ENCODE assay signal across 10 mouse cellular contexts in the genomic region with DNA sequence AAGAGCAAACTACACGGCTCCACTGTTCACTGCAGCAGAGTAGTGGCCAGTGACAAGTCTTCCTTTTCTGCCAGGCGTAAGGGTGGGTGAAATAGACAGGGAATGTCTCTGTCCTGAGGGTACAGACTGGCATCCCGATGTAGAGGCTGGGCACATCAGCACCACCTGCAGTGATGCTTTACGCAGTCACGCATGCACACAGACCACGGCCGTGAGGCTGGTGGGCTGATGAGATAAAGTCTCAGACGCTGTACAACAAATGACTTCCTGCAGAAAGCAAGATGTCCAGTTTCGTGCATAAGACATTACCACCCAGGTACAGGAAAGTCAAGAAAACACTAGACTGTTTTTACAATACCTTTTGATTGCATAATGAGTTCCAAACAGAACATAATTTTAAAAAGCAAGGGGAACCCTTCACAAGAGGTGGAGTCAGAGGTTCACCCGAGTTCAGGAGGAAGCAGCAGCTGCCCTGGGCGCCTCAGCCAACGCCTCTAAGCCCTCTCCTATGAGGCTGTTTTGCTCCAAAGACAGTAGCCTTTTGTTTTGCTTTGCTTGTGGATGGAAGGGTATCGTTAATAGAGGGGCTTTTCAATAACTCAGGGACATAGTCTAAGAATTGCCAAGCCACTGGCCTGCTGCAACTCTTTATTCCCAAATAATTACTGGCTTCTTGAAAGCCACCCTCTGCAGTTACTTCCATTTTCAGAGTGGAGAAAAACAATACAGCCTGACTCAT. TPM values are rescaled to one million over a fixed set of nuclear protein-coding genes. Genes with fewer than 3 reads are reported as not detected.
A peak's percentile ranks its signal among the peaks of the same experiment; 100 is the strongest.
DNase-seq lines count a peak whose midpoint lies in the region; ATAC-seq and TF ChIP-seq lines count a peak whose summit lies in the region.
"Had no signal": no experiment of that assay in that cellular context is flagged by ENCODE, and none has a peak within 500 bp of the region (broad histone marks: within the 10 kb centered on the region; RNA-seq: fewer than 3 reads in every experiment).

No protein-coding gene starts in this region.

- no peak for TF ChIP-seq POLR2A in myocyte (IDR thresholded peaks at IDR 0.05; ENCODE audit: insufficient read length, low read depth)

- peak overlapping the region; percentile 19; the same call in 1 of the 2 replicates for H3K27ac ChIP-seq in liver, embryonic 13.5 days
- no peak overlapping the region for H3K27ac ChIP-seq in liver, embryonic 11.5 days (ENCODE audit: low read depth, low read length)
- H3K27ac ChIP-seq in embryonic facial prominence, embryonic 10.5 days (replicated peaks): 0 out of 2 replicates have a peak overlapping the region, but pooled peaks have one; percentile 26

- no peak overlapping the region for H3K4me2 ChIP-seq in liver, embryonic 13.5 days
- H3K4me2 ChIP-seq in liver, embryonic 11.5 days: no peak overlapping the region
- H3K4me2 ChIP-seq in myocyte (ENCODE audit: low read depth): peak overlapping the region; percentile 68

- no peak overlapping the region for H3K9ac ChIP-seq in liver, embryonic 13.5 days
- H3K9ac ChIP-seq in liver, embryonic 11.5 days (ENCODE audit: low read depth, low read length): no peak overlapping the region

- no peak overlapping the region for H3ac ChIP-seq in myocyte (ENCODE audit: control insufficient read depth, insufficient read length)

- no peak overlapping the region for H3K4me3 ChIP-seq in liver, embryonic 13.5 days (replicated peaks)
- H3K4me3 ChIP-seq in liver, embryonic 11.5 days (ENCODE audit: low read depth, low read length): no peak overlapping the region
- no peak overlapping the region for H3K4me3 ChIP-seq in embryonic facial prominence, embryonic 10.5 days
- H3K4me3 ChIP-seq in myocyte: no peak overlapping the region

- no peaks in the 10 kb centered on the region for H3K27me3 ChIP-seq in liver, embryonic 13.5 days
- H3K27me3 ChIP-seq in liver, embryonic 11.5 days (replicated peaks; ENCODE audit: control insufficient read depth, insufficient read depth, low read length): no peaks in the 10 kb centered on the region
- H3K27me3 ChIP-seq in embryonic facial prominence, embryonic 10.5 days (replicated peaks; ENCODE audit: low read depth, poor library complexity, severe bottlenecking): no peaks in the 10 kb centered on the region
- no peaks in the 10 kb centered on the region for H3K27me3 ChIP-seq in myocyte (ENCODE audit: control insufficient read depth, insufficient read depth, insufficient read length)
- H3K27me3 ChIP-seq: Patski had no signal

- DNase-seq in liver, embryonic 13.5 days: no peak
- no peak for DNase-seq in liver, embryonic 11.5 days (ENCODE audit: low spot score)
- DNase-seq in embryonic facial prominence, embryonic 10.5 days (ENCODE audit: low spot score): no peak
- peak; percentile 49 for DNase-seq in induced T-regulatory cell, adult 2 months (ENCODE audit: low read depth)
- no peak for DNase-seq in embryo, embryonic 10.5 days (ENCODE audit: low spot score)
- DNase-seq in MN1 (ENCODE audit: low spot score): no peak
- DNase-seq in left cerebral cortex, adult 11 months (ENCODE audit: low spot score): no peak
- DNase-seq: cerebellum, postnatal 10 days had no signal

- H3K9me3 ChIP-seq in liver, embryonic 13.5 days (replicated peaks): no peaks in the 10 kb centered on the region
- H3K9me3 ChIP-seq in liver, embryonic 11.5 days (ENCODE audit: control insufficient read depth, low read length): no peaks in the 10 kb centered on the region
- H3K9me3 ChIP-seq in embryonic facial prominence, embryonic 10.5 days: no peaks in the 10 kb centered on the region

- H3K36me3 ChIP-seq in liver, embryonic 13.5 days: peaks cover 4% of the 10 kb centered on the region; the same call in 1 of the 2 replicates
- H3K36me3 ChIP-seq in liver, embryonic 11.5 days (ENCODE audit: control insufficient read depth, insufficient read depth, low read length): no peaks in the 10 kb centered on the region
- no peaks in the 10 kb centered on the region for H3K36me3 ChIP-seq in embryonic facial prominence, embryonic 10.5 days (replicated peaks)
- no peaks in the 10 kb centered on the region for H3K36me3 ChIP-seq in myocyte (ENCODE audit: control insufficient read depth, insufficient read depth)

- H3K4me1 ChIP-seq in liver, embryonic 13.5 days (replicated peaks): peaks cover 42% of the 10 kb centered on the region
- H3K4me1 ChIP-seq in liver, embryonic 11.5 days (replicated peaks; ENCODE audit: control insufficient read depth, insufficient read depth, low read length): peaks cover 13% of the 10 kb centered on the region
- peaks cover 20% of the 10 kb centered on the region for H3K4me1 ChIP-seq in embryonic facial prominence, embryonic 10.5 days

- H3K79me2 ChIP-seq in myocyte (ENCODE audit: control insufficient read depth, insufficient read depth): no peaks in the 10 kb centered on the region

- WGBS in liver, embryonic 13.5 days (ENCODE audit: insufficient replicate concordance): 33% methylated on average over 13 of the region's 13 CpGs
- WGBS in liver, embryonic 11.5 days: 52% methylated on average over 13 of the region's 13 CpGs
- 45% methylated on average over 13 of the region's 13 CpGs for WGBS in embryonic facial prominence, embryonic 10.5 days

- ATAC-seq in liver, embryonic 13.5 days (ENCODE audit: low read depth): no peak
- no peak for ATAC-seq in liver, embryonic 11.5 days (replicated peaks; ENCODE audit: low FRiP score)
- ATAC-seq: Patski had no signal

TF ChIP-seq in myocyte, 11 proteins besides CTCF, POLR2A, EP300 and RAD21:
- no peak for TF ChIP-seq MAX (IDR thresholded peaks at IDR 0.05; ENCODE audit: low read depth)
- TF ChIP-seq CEBPB (IDR thresholded peaks at IDR 0.05; ENCODE audit: insufficient read depth, poor library complexity, severe bottlenecking): no peak
- no peak for TF ChIP-seq POLR2AphosphoS2 (IDR thresholded peaks at IDR 0.05; ENCODE audit: insufficient read length, low read depth)
- TF ChIP-seq TCF3 (IDR thresholded peaks at IDR 0.05; ENCODE audit: insufficient read length, low read depth): no peak
- TF ChIP-seq E2F4 (IDR thresholded peaks at IDR 0.05; ENCODE audit: insufficient read depth): no peak
- no peak for TF ChIP-seq MYOG (IDR thresholded peaks at IDR 0.05; ENCODE audit: control insufficient read depth in 1 of 3, insufficient read depth in 1 of 3, insufficient read length in 2 of 3, low read depth in 2 of 3)
- TF ChIP-seq MYOD1 (IDR thresholded peaks at IDR 0.05; ENCODE audit: control insufficient read depth in 1 of 3, insufficient read length in 2 of 3, low read depth in 2 of 3): peak in 2 of 3 experiments; percentile 16 to 46
- no peak for TF ChIP-seq USF1 (IDR thresholded peaks at IDR 0.05; ENCODE audit: low read depth)

RNA-seq across cellular contexts. Expression of a gene that starts 8.8 kb away (rescaled TPM):
- 11.9 and 12.0 TPM in 2 replicates for polyA plus RNA-seq in liver, embryonic 13.5 days (2015; fragmentation: Nextera tagmentation; extraction: Ambion mirVana)
- polyA plus RNA-seq in liver, embryonic 11.5 days (2014; fragmentation: Nextera tagmentation; extraction: Ambion mirVana): 19.6 and 20.2 TPM in 2 replicates
- 26.8 and 27.6 TPM in 2 replicates for polyA plus RNA-seq in embryonic facial prominence, embryonic 10.5 days (2016; fragmentation: Nextera tagmentation; extraction: Ambion mirVana)
- polyA plus RNA-seq in myocyte (2012; fragmentation: generic; extraction: Trizol): 65.4 TPM

RNA-seq across cellular contexts. Expression of a gene that starts 17.4 kb away (rescaled TPM):
- polyA plus RNA-seq in liver, embryonic 13.5 days (2015; fragmentation: Nextera tagmentation; extraction: Ambion mirVana): 40.8 and 50.9 TPM in 2 replicates
- 107 and 110 TPM in 2 replicates for polyA plus RNA-seq in liver, embryonic 11.5 days (2014; fragmentation: Nextera tagmentation; extraction: Ambion mirVana)
- polyA plus RNA-seq in embryonic facial prominence, embryonic 10.5 days (2016; fragmentation: Nextera tagmentation; extraction: Ambion mirVana): 135 and 138 TPM in 2 replicates
- polyA plus RNA-seq in myocyte (2012; fragmentation: generic; extraction: Trizol): 25.1 TPM

RNA-seq across cellular contexts. Expression of a gene that starts 27.7 kb away (rescaled TPM):
- polyA plus RNA-seq in liver, embryonic 13.5 days (2015; fragmentation: Nextera tagmentation; extraction: Ambion mirVana): 15.9 and 21.7 TPM in 2 replicates
- polyA plus RNA-seq in liver, embryonic 11.5 days (2014; fragmentation: Nextera tagmentation; extraction: Ambion mirVana): 27.7 and 28.8 TPM in 2 replicates
- 8.5 and 13.4 TPM in 2 replicates for polyA plus RNA-seq in embryonic facial prominence, embryonic 10.5 days (2016; fragmentation: Nextera tagmentation; extraction: Ambion mirVana)
- polyA plus RNA-seq in myocyte (2012; fragmentation: generic; extraction: Trizol): 12.6 TPM

RNA-seq across cellular contexts. Expression of a gene that starts 32.5 kb away (rescaled TPM):
- polyA plus RNA-seq in liver, embryonic 13.5 days (2015; fragmentation: Nextera tagmentation; extraction: Ambion mirVana): 0.30 and 0.48 TPM in 2 replicates
- polyA plus RNA-seq in liver, embryonic 11.5 days (2014; fragmentation: Nextera tagmentation; extraction: Ambion mirVana): 2.2 and 2.4 TPM in 2 replicates
- polyA plus RNA-seq in embryonic facial prominence, embryonic 10.5 days (2016; fragmentation: Nextera tagmentation; extraction: Ambion mirVana): 1.5 and 4.7 TPM in 2 replicates
- 0.62 TPM for polyA plus RNA-seq in myocyte (2012; fragmentation: generic; extraction: Trizol)

RNA-seq across cellular contexts. Expression of a gene that starts 36.4 kb away (rescaled TPM):
- 72.7 and 75.6 TPM in 2 replicates for polyA plus RNA-seq in liver, embryonic 13.5 days (2015; fragmentation: Nextera tagmentation; extraction: Ambion mirVana)
- polyA plus RNA-seq in liver, embryonic 11.5 days (2014; fragmentation: Nextera tagmentation; extraction: Ambion mirVana): 62.4 and 68.8 TPM in 2 replicates
- 0.31 and 1.1 TPM in 2 replicates for polyA plus RNA-seq in embryonic facial prominence, embryonic 10.5 days (2016; fragmentation: Nextera tagmentation; extraction: Ambion mirVana)
- 0.05 TPM for polyA plus RNA-seq in myocyte (2012; fragmentation: generic; extraction: Trizol)
